In the genomic region with DNA sequence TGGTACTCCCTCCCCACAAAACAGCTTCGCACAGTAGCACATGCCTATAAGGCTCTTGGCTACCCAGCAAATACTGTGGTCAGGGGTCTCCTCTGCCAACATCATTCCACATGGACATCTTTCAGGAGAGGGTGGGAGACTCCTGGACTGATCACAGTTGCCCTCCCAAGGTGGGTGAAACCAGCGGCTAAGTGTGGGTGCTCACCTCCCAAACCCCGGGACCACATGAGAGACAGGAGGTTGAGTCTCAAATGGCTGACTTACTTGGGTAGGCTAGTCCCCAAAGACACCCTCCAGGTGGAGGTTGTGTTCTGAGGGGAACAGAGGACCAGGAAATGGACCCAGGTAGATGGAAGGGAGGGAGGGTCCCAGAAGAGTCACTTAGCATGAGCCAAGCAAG, we compare ENCODE assay signal across 11 mouse cellular contexts. TPM values are rescaled to one million over a fixed set of nuclear protein-coding genes. Genes with fewer than 3 reads are reported as not detected.
A peak's percentile ranks its signal among the peaks of the same experiment; 100 is the strongest.
DNase-seq lines count a peak whose midpoint lies in the region; ATAC-seq and TF ChIP-seq lines count a peak whose summit lies in the region.
"Had no signal": no experiment of that assay in that cellular context is flagged by ENCODE, and none has a peak within 500 bp of the region (broad histone marks: within the 10 kb centered on the region; RNA-seq: fewer than 3 reads in every experiment).

No protein-coding gene starts in this region.

- peak overlapping the region; percentile 74 for H3K27ac ChIP-seq in hindbrain, embryonic 10.5 days
- no peak overlapping the region for H3K27ac ChIP-seq in hindbrain, embryonic 12.5 days
- no peak overlapping the region for H3K27ac ChIP-seq in embryonic facial prominence, embryonic 11.5 days (replicated peaks; ENCODE audit: low read depth, low read length)
- peak overlapping the region; percentile 68; the same call in 1 of the 2 replicates for H3K27ac ChIP-seq in limb, embryonic 11.5 days (replicated peaks; ENCODE audit: low read depth, low read length)
- H3K27ac ChIP-seq: hindbrain, embryonic 15.5 days; neural tube, embryonic 12.5 days had no signal

- H3K27me3 ChIP-seq in hindbrain, embryonic 10.5 days (ENCODE audit: insufficient read depth, poor library complexity, severe bottlenecking), result peaks cover 58% of the 10 kb centered on the region
- peaks cover 22% of the 10 kb centered on the region for H3K27me3 ChIP-seq in hindbrain, embryonic 12.5 days
- peaks cover 87% of the 10 kb centered on the region for H3K27me3 ChIP-seq in E14TG2a.4 (ENCODE audit: insufficient read depth, low read length)
- no peaks in the 10 kb centered on the region for H3K27me3 ChIP-seq in embryonic facial prominence, embryonic 11.5 days (ENCODE audit: control insufficient read depth, insufficient read depth, low read length)
- H3K27me3 ChIP-seq in limb, embryonic 11.5 days (ENCODE audit: control insufficient read depth, insufficient read depth, low read length), result no peaks in the 10 kb centered on the region

- H3K4me2 ChIP-seq in hindbrain, embryonic 12.5 days (replicated peaks), result no peak overlapping the region
- no peak overlapping the region; the same call in 1 of the 2 replicates for H3K4me2 ChIP-seq in embryonic facial prominence, embryonic 11.5 days (ENCODE audit: low read depth, low read length)
- H3K4me2 ChIP-seq in limb, embryonic 11.5 days (ENCODE audit: low read depth, severe bottlenecking), result no peak overlapping the region
- H3K4me2 ChIP-seq: hindbrain, embryonic 15.5 days had no signal

- ATAC-seq in hindbrain, embryonic 12.5 days (ENCODE audit: low FRiP score), result no peak
- ATAC-seq in embryonic facial prominence, embryonic 11.5 days (replicated peaks; ENCODE audit: insufficient number of reproducible peaks, low FRiP score, low TSS enrichment, low read depth), result no peak
- ATAC-seq in limb, embryonic 11.5 days (ENCODE audit: insufficient number of reproducible peaks, low FRiP score, low TSS enrichment, low read depth), result no peak
- ATAC-seq in megakaryocyte-erythroid progenitor cell, adult 5-6 weeks (replicated peaks; ENCODE audit: low FRiP score, low TSS enrichment, poor library complexity, severe bottlenecking), result no peak

- peaks cover 16% of the 10 kb centered on the region for H3K36me3 ChIP-seq in hindbrain, embryonic 10.5 days
- 0 out of 2 replicates have a peak, but pooled peaks cover 5% of the 10 kb centered on the region for H3K36me3 ChIP-seq in hindbrain, embryonic 12.5 days
- peaks cover 3% of the 10 kb centered on the region for H3K36me3 ChIP-seq in E14TG2a.4 (ENCODE audit: insufficient read depth, low read length)
- H3K36me3 ChIP-seq in embryonic facial prominence, embryonic 11.5 days (replicated peaks; ENCODE audit: control insufficient read depth, insufficient read depth, low read depth, low read length), result peaks cover 3% of the 10 kb centered on the region; the same call in 1 of the 2 replicates
- H3K36me3 ChIP-seq in limb, embryonic 11.5 days (ENCODE audit: control insufficient read depth, insufficient read depth, low read length), result peaks cover 5% of the 10 kb centered on the region; the same call in 1 of the 2 replicates
- H3K36me3 ChIP-seq: hindbrain, embryonic 15.5 days; neural tube, embryonic 12.5 days had no signal

- no peak for DNase-seq in hindbrain, embryonic 10.5 days (ENCODE audit: low spot score)
- DNase-seq in embryonic facial prominence, embryonic 11.5 days (ENCODE audit: low spot score), result no peak
- no peak for DNase-seq in limb, embryonic 11.5 days (ENCODE audit: low spot score)
- DNase-seq in layer of hippocampus, postnatal 10 days (ENCODE audit: low spot score in 2 of 2), result no peak
- no peak for DNase-seq in adrenal gland, adult 18-20 months (ENCODE audit: low spot score in 2 of 2)
- DNase-seq: cerebellum, adult 8-10 months had no signal

- H3K9ac ChIP-seq in hindbrain, embryonic 12.5 days, result no peak overlapping the region
- 0 out of 2 replicates have a peak overlapping the region, but pooled peaks have one; percentile 25 for H3K9ac ChIP-seq in embryonic facial prominence, embryonic 11.5 days (replicated peaks; ENCODE audit: low read length)
- peak overlapping the region; percentile 5; the same call in 1 of the 2 replicates for H3K9ac ChIP-seq in limb, embryonic 11.5 days (ENCODE audit: low read length)
- H3K9ac ChIP-seq: hindbrain, embryonic 15.5 days; neural tube, embryonic 12.5 days had no signal

- TF ChIP-seq CTCF in E14TG2a.4 (conservative IDR thresholded peaks at IDR 0.05; ENCODE audit: low read length), result no peak

- H3K4me1 ChIP-seq in hindbrain, embryonic 10.5 days (replicated peaks), result peaks cover 88% of the 10 kb centered on the region
- H3K4me1 ChIP-seq in hindbrain, embryonic 12.5 days, result peaks cover 54% of the 10 kb centered on the region
- peaks cover 90% of the 10 kb centered on the region for H3K4me1 ChIP-seq in E14TG2a.4 (replicated peaks; ENCODE audit: low read depth, low read length)
- peaks cover 30% of the 10 kb centered on the region for H3K4me1 ChIP-seq in embryonic facial prominence, embryonic 11.5 days (ENCODE audit: control insufficient read depth, insufficient read depth, low read length)
- peaks cover 77% of the 10 kb centered on the region for H3K4me1 ChIP-seq in limb, embryonic 11.5 days (ENCODE audit: control insufficient read depth, insufficient read depth, low read length)

- H3K4me3 ChIP-seq in hindbrain, embryonic 10.5 days, result 0 out of 2 replicates have a peak overlapping the region, but pooled peaks have one; percentile 5
- no peak overlapping the region for H3K4me3 ChIP-seq in hindbrain, embryonic 12.5 days
- peak overlapping the region; percentile 62 for H3K4me3 ChIP-seq in E14TG2a.4 (replicated peaks; ENCODE audit: low read length)
- H3K4me3 ChIP-seq in embryonic facial prominence, embryonic 11.5 days (ENCODE audit: low read depth, low read length), result no peak overlapping the region
- H3K4me3 ChIP-seq in limb, embryonic 11.5 days (ENCODE audit: low read depth, low read length), result no peak overlapping the region
- H3K4me3 ChIP-seq: hindbrain, embryonic 15.5 days; neural tube, embryonic 12.5 days had no signal

- 37% methylated on average over 3 of the region's 3 CpGs for WGBS in hindbrain, embryonic 10.5 days
- WGBS in hindbrain, embryonic 12.5 days, result 44% methylated on average over 3 of the region's 3 CpGs
- WGBS in embryonic facial prominence, embryonic 11.5 days, result 50% methylated on average over 3 of the region's 3 CpGs
- 44% methylated on average over 3 of the region's 3 CpGs for WGBS in limb, embryonic 11.5 days

- no peaks in the 10 kb centered on the region for H3K9me3 ChIP-seq in hindbrain, embryonic 10.5 days
- no peaks in the 10 kb centered on the region for H3K9me3 ChIP-seq in hindbrain, embryonic 12.5 days (replicated peaks)
- H3K9me3 ChIP-seq in E14TG2a.4 (ENCODE audit: low read length), result no peaks in the 10 kb centered on the region
- no peaks in the 10 kb centered on the region for H3K9me3 ChIP-seq in embryonic facial prominence, embryonic 11.5 days (replicated peaks; ENCODE audit: control insufficient read depth, low read length)
- no peaks in the 10 kb centered on the region for H3K9me3 ChIP-seq in limb, embryonic 11.5 days (ENCODE audit: control insufficient read depth, low read length)
- H3K9me3 ChIP-seq: hindbrain, embryonic 15.5 days; neural tube, embryonic 12.5 days had no signal

RNA-seq across cellular contexts. Expression of a gene that starts 5.9 kb away (rescaled TPM):
- polyA plus RNA-seq in hindbrain, embryonic 10.5 days (2016; fragmentation: Nextera tagmentation; extraction: Ambion mirVana), result 5.5 and 6.1 TPM in 2 replicates
- 7.0 and 7.7 TPM in 2 replicates for polyA plus RNA-seq in hindbrain, embryonic 12.5 days (2016; fragmentation: Nextera tagmentation; extraction: Ambion mirVana)
- 8.6 and 9.0 TPM in 2 replicates for polyA plus RNA-seq in embryonic facial prominence, embryonic 11.5 days (2014; fragmentation: Nextera tagmentation; extraction: Ambion mirVana)
- polyA plus RNA-seq in limb, embryonic 11.5 days (2014; fragmentation: Nextera tagmentation; extraction: Ambion mirVana), result 10.0 and 10.6 TPM in 2 replicates
- 1 to 10 TPM; 5.6 to 6.1 TPM for total RNA-seq in layer of hippocampus, postnatal 10 days (2021)
- 1 to 10 TPM; 7.4 to 8.5 TPM for total RNA-seq in adrenal gland, adult 18-20 months (2021)
- 0.20 and 0.37 TPM in 2 replicates for total RNA-seq in megakaryocyte-erythroid progenitor cell, adult 5-6 weeks (2014; fragmentation: Nextera tagmentation)
- total RNA-seq in megakaryocyte-erythroid progenitor cell, adult 5-6 weeks (2017), result 0.30 TPM in 1 of 2 replicates, not detected in the other

RNA-seq across cellular contexts. Expression of a gene that starts 16.4 kb away (rescaled TPM):
- 439 and 483 TPM in 2 replicates for polyA plus RNA-seq in hindbrain, embryonic 10.5 days (2016; fragmentation: Nextera tagmentation; extraction: Ambion mirVana)
- polyA plus RNA-seq in hindbrain, embryonic 12.5 days (2016; fragmentation: Nextera tagmentation; extraction: Ambion mirVana), result 287 and 354 TPM in 2 replicates
- polyA plus RNA-seq in embryonic facial prominence, embryonic 11.5 days (2014; fragmentation: Nextera tagmentation; extraction: Ambion mirVana), result 562 and 613 TPM in 2 replicates
- polyA plus RNA-seq in limb, embryonic 11.5 days (2014; fragmentation: Nextera tagmentation; extraction: Ambion mirVana), result 616 TPM in 2 replicates
- 100 to 1,000 TPM; 503 to 535 TPM for total RNA-seq in layer of hippocampus, postnatal 10 days (2021)
- 100 to 1,000 TPM; 760 to 827 TPM for total RNA-seq in adrenal gland, adult 18-20 months (2021)
- total RNA-seq in megakaryocyte-erythroid progenitor cell, adult 5-6 weeks (2014; fragmentation: Nextera tagmentation), result 3,438 and 3,746 TPM in 2 replicates
- total RNA-seq in megakaryocyte-erythroid progenitor cell, adult 5-6 weeks (2017), result 861 and 1,170 TPM in 2 replicates

RNA-seq across cellular contexts. Expression of a gene that starts 20.4 kb away (rescaled TPM):
- polyA plus RNA-seq in hindbrain, embryonic 10.5 days (2016; fragmentation: Nextera tagmentation; extraction: Ambion mirVana), result 2.8 and 4.0 TPM in 2 replicates
- polyA plus RNA-seq in hindbrain, embryonic 12.5 days (2016; fragmentation: Nextera tagmentation; extraction: Ambion mirVana), result 5.0 and 6.8 TPM in 2 replicates
- 3.4 and 3.6 TPM in 2 replicates for polyA plus RNA-seq in embryonic facial prominence, embryonic 11.5 days (2014; fragmentation: Nextera tagmentation; extraction: Ambion mirVana)
- 3.4 and 4.4 TPM in 2 replicates for polyA plus RNA-seq in limb, embryonic 11.5 days (2014; fragmentation: Nextera tagmentation; extraction: Ambion mirVana)
- under 1 TPM in 1 of 2 experiments, not detected in 1; 0.41 TPM for total RNA-seq in layer of hippocampus, postnatal 10 days (2021)
- not detected for total RNA-seq in adrenal gland, adult 18-20 months (2021)
- total RNA-seq in megakaryocyte-erythroid progenitor cell, adult 5-6 weeks (2014; fragmentation: Nextera tagmentation), result not detected in 2 replicates
- total RNA-seq in megakaryocyte-erythroid progenitor cell, adult 5-6 weeks (2017), result 0.99 TPM in 1 of 2 replicates, not detected in the other

RNA-seq across cellular contexts. Expression of a gene that starts 31.4 kb away (rescaled TPM):
- polyA plus RNA-seq in hindbrain, embryonic 10.5 days (2016; fragmentation: Nextera tagmentation; extraction: Ambion mirVana), result 32.6 and 32.9 TPM in 2 replicates
- polyA plus RNA-seq in hindbrain, embryonic 12.5 days (2016; fragmentation: Nextera tagmentation; extraction: Ambion mirVana), result 24.7 and 28.3 TPM in 2 replicates
- 18.8 and 21.2 TPM in 2 replicates for polyA plus RNA-seq in embryonic facial prominence, embryonic 11.5 days (2014; fragmentation: Nextera tagmentation; extraction: Ambion mirVana)
- polyA plus RNA-seq in limb, embryonic 11.5 days (2014; fragmentation: Nextera tagmentation; extraction: Ambion mirVana), result 27.3 and 29.4 TPM in 2 replicates
- 10 to 100 TPM; 26.0 to 36.2 TPM for total RNA-seq in layer of hippocampus, postnatal 10 days (2021)
- 10 to 100 TPM; 18.2 to 23.7 TPM for total RNA-seq in adrenal gland, adult 18-20 months (2021)
- total RNA-seq in megakaryocyte-erythroid progenitor cell, adult 5-6 weeks (2014; fragmentation: Nextera tagmentation), result 47.6 and 82.8 TPM in 2 replicates
- 21.0 and 56.9 TPM in 2 replicates for total RNA-seq in megakaryocyte-erythroid progenitor cell, adult 5-6 weeks (2017)

Comparison
In these comparisons a context has a peak if more than half of its experiments do, and no peak if none do; other contexts are left out.
1. H3K27ac ChIP-seq: peak in hindbrain, embryonic 10.5 days (single experiment) and limb, embryonic 11.5 days (single experiment); none in hindbrain, embryonic 12.5 days (single experiment) and embryonic facial prominence, embryonic 11.5 days (single experiment).
2. H3K4me3 ChIP-seq: peak in hindbrain, embryonic 10.5 days (single experiment) and E14TG2a.4 (single experiment); none in hindbrain, embryonic 12.5 days (single experiment), embryonic facial prominence, embryonic 11.5 days (single experiment) and limb, embryonic 11.5 days (single experiment).